Mouse (Mus musculus) heart, embryonic 12.5 days (tissue): Measurements from ENCODE around the gene Slc8a1. TPM values are rescaled to one million over a fixed set of nuclear protein-coding genes. Genes with fewer than 3 reads are reported as not detected.
A peak's percentile ranks its signal among the peaks of the same experiment; 100 is the strongest.

Experiments
- ATAC-seq: fragments of 200-750 bp; cut with Nextera tagmentation; 2 replicates; pipeline ENCODE4 v1.8.0; 2017; ENCODE audit warnings: moderate TSS enrichment, moderate library complexity; ENCODE audit not compliant: insufficient number of reproducible peaks, low FRiP score
- H3K27ac ChIP-seq: fragments of 300-500 bp; sonication (generic); 2 replicates; pipeline ENCODE4 v1.5.1; 2016; ENCODE audit warnings: mild to moderate bottlenecking, moderate library complexity; ENCODE audit not compliant: poor library complexity, severe bottlenecking
- H3K27me3 ChIP-seq: fragments of 300-500 bp; sonication (generic); replicated peaks from 2 replicates; pipeline ENCODE4 v1.6.1; 2016; ENCODE audit warnings: mild to moderate bottlenecking, moderate library complexity
- H3K36me3 ChIP-seq: fragments of 300-500 bp; sonication (generic); 2 replicates; pipeline ENCODE4 v1.6.1; 2016; ENCODE audit warnings: mild to moderate bottlenecking, moderate library complexity
- H3K4me1 ChIP-seq: fragments of 300-500 bp; sonication (generic); replicated peaks from 2 replicates; pipeline ENCODE4 v1.6.1; 2016; ENCODE audit warnings: mild to moderate bottlenecking
- H3K4me2 ChIP-seq: fragments of 300-500 bp; sonication (generic); 2 replicates; pipeline ENCODE4 v1.6.1; 2016; ENCODE audit warnings: mild to moderate bottlenecking, moderate library complexity
- H3K4me3 ChIP-seq: fragments of 300-500 bp; sonication (generic); 2 replicates; pipeline ENCODE4 v1.5.1; 2016; ENCODE audit warnings: mild to moderate bottlenecking
- H3K9ac ChIP-seq: fragments of 300-500 bp; sonication (generic); 2 replicates; pipeline ENCODE4 v1.6.1; 2016; ENCODE audit warnings: mild to moderate bottlenecking, moderate library complexity
- H3K9me3 ChIP-seq: fragments of 300-500 bp; sonication (generic); replicated peaks from 2 replicates; pipeline ENCODE4 v1.6.1; 2016; ENCODE audit warnings: mild to moderate bottlenecking, moderate library complexity
- WGBS: fragments of 180-500 bp; shearing (Covaris S2); methylation state at CpG from one replicate; pipeline ENCODE4 v1.1.7; 2016; 5-methylcytosine and 5-hydroxymethylcytosine counted together
- polyA plus RNA-seq: library from polyadenylated mRNA; unstranded; fragments of >200 nt; fragmentation: Nextera tagmentation; extraction: Ambion mirVana; gene quantifications from 2 replicates; pipeline ENCODE4 v1.2.1, GENCODE M21; 2016

Gene Slc8a1
- polyA plus RNA-seq, 1 experiment from 2014 or later: 100 TPM

DNA sequence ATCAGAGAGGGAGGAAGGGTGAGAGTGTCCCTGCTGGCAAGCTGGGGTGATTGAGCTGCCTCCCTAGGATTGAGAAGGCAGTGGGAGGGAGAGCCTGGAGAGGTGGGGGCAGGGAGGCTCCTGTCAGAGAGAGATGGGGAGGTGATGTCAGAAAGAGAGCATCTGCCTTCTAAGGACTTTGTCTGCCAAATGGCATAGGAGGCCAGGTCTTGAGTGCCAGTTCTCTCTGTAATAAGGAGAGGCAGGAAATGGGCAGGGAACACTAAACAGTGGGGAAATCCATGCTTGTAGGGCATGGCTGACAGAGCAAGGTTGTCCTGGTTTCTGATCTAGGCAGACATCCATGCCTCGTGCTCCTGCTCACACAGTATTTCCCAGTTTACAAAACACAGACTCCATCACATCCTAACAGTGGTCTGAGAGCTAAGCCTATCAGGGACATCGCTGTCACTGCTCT is 117.0 kb downstream of the Slc8a1 start:
- no peaks in the 10 kb centered on the region for H3K27me3 ChIP-seq
- no peak overlapping the region for H3K9ac ChIP-seq
- H3K4me3 ChIP-seq: no peak overlapping the region
- no peak for ATAC-seq
- H3K27ac ChIP-seq: no peak overlapping the region
- peaks cover 8% of the 10 kb centered on the region; the same call in 1 of the 2 replicates for H3K36me3 ChIP-seq
- H3K9me3 ChIP-seq: no peaks in the 10 kb centered on the region
- peaks cover 31% of the 10 kb centered on the region for H3K4me1 ChIP-seq
- no peak overlapping the region for H3K4me2 ChIP-seq
- 51% methylated on average over 2 of the region's 2 CpGs for WGBS

DNA sequence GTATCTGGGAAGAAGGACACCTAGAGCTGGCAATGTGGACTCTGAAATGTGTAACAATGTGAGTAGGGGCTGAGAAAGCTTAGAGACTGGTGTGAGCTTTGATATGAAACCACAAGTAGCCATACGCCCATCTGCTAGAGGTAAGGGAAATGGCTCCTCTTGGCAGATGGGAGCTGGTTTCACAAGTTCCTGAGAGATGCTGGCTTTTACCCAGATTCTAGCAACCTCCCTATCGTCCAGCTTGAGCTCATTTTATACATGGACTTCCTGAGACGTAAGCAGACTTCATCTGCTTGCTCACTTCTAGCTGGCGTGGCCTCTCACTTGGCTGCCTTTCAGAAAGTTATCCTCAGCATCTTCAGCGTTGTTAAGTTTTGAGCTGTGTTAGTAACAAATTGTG is 119.7 kb downstream of the Slc8a1 start:
- Histone ChIP-seq H3K4me3 (no peak overlapping the region), H3K9me3 (no peaks in the 10 kb centered on the region), H3K9ac (no peak overlapping the region), H3K4me2 (no peak overlapping the region), H3K4me1 (peaks cover 23% of the 10 kb centered on the region), H3K27ac (no peak overlapping the region), H3K27me3 (no peaks in the 10 kb centered on the region), H3K36me3 (peaks cover 8% of the 10 kb centered on the region; the same call in 1 of the 2 replicates)
- no peak for ATAC-seq
- WGBS: 60% methylated on average over 5 of the region's 5 CpGs

DNA sequence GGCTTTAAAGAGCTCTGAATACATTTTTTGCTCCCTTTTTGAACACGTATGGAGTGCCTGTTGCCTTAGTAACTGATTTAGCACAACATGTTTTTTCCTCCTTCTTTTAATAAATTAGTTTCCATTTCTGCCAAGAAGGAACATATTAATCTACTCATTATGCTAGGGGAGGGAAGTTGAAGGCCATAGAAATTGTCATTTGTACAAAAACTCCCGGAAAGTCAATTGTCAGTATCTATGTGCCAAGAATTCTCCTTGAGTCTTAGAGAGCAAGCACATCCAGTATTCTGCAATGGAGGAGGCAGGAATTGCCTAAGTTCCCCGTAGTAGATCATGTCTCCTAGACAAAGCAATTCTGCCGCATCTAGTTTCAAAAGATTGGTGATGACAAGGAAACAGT is 121.9 kb downstream of the Slc8a1 start:
- Histone ChIP-seq H3K27ac (no peak overlapping the region), H3K27me3 (no peaks in the 10 kb centered on the region), H3K9ac (no peak overlapping the region), H3K4me1 (peaks cover 11% of the 10 kb centered on the region), H3K4me3 (no peak overlapping the region), H3K4me2 (no peak overlapping the region), H3K9me3 (no peaks in the 10 kb centered on the region), H3K36me3 (peaks cover 8% of the 10 kb centered on the region; the same call in 1 of the 2 replicates)
- no peak for ATAC-seq
- WGBS: 76% methylated on average over 4 of the region's 4 CpGs

DNA sequence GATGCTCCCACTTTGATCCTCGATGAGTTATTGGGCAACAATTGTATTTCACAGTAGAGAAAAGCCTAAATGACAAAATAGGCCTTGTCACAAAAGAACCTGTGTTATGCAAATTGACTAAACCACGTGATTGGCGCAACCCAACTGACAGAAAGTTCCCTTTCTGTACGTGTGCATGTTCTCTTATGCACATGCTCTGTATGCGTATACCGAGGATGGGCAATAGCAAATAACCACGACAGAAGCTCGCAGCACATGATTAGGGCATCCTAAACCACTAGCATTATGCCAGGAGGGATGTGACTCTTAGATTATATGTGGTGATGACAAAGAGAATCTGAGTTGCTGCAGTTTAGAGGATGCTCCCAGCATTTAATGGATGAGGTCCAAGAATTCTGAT is 122.8 kb downstream of the Slc8a1 start:
- Histone ChIP-seq H3K9me3 (no peaks in the 10 kb centered on the region), H3K4me1 (peaks cover 7% of the 10 kb centered on the region), H3K9ac (no peak overlapping the region), H3K4me3 (no peak overlapping the region), H3K27ac (no peak overlapping the region), H3K27me3 (no peaks in the 10 kb centered on the region), H3K36me3 (peaks cover 8% of the 10 kb centered on the region; the same call in 1 of the 2 replicates), H3K4me2 (no peak overlapping the region)
- ATAC-seq: no peak
- WGBS: 81% methylated on average over 8 of the region's 8 CpGs

DNA sequence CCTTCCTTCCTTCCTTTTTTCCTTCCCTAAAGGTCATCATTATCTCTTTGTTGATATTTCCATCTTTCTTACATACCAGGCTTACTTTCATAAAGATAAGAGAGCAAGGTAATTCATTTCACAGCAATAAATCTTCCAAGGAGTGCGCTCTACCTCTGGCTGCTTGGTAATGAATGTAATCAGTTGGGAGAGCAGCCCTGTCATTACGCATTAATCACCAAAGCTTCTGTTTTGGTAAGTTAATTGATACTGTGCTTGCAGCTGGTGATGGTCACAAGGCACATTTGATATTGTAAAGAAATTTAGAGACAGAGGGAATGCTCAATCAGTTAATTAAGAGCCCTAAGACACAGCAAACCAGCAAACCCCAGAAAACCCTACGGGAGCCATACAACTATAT is 130.7 kb downstream of the Slc8a1 start:
- H3K9ac ChIP-seq: no peak overlapping the region
- ATAC-seq: no peak
- 86% methylated on average over 3 of the region's 3 CpGs for WGBS
- H3K27ac ChIP-seq: no peak overlapping the region
- H3K36me3 ChIP-seq: no peaks in the 10 kb centered on the region
- no peaks in the 10 kb centered on the region for H3K9me3 ChIP-seq
- H3K4me3 ChIP-seq: no peak overlapping the region
- peaks cover 25% of the 10 kb centered on the region for H3K4me1 ChIP-seq
- H3K4me2 ChIP-seq: no peak overlapping the region
- no peaks in the 10 kb centered on the region for H3K27me3 ChIP-seq

DNA sequence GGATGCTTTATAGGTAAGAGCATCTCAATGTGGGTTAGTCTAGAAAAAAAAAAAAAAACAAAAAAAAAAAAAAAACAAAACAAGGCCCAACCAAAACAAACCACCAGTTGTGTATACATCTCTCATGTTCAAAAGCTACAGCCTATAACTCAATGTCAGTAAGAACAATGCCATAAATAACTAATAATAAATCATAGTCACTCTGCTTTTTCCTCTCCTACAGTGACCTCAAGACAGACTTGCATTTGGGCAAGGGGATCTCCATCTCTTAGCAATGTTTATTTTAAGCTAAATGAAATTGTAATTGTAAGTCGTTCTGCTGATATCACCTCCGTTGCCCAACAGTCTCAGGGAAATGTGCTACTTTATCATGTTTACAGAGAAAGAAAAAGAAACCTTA is 132.1 kb downstream of the Slc8a1 start:
- Histone ChIP-seq H3K27me3 (no peaks in the 10 kb centered on the region), H3K9ac (no peak overlapping the region), H3K4me2 (no peak overlapping the region), H3K27ac (no peak overlapping the region), H3K36me3 (no peaks in the 10 kb centered on the region), H3K4me1 (peaks cover 28% of the 10 kb centered on the region), H3K4me3 (no peak overlapping the region), H3K9me3 (no peaks in the 10 kb centered on the region)
- ATAC-seq: no peak
- WGBS: 45% methylated on average over 2 of the region's 2 CpGs

DNA sequence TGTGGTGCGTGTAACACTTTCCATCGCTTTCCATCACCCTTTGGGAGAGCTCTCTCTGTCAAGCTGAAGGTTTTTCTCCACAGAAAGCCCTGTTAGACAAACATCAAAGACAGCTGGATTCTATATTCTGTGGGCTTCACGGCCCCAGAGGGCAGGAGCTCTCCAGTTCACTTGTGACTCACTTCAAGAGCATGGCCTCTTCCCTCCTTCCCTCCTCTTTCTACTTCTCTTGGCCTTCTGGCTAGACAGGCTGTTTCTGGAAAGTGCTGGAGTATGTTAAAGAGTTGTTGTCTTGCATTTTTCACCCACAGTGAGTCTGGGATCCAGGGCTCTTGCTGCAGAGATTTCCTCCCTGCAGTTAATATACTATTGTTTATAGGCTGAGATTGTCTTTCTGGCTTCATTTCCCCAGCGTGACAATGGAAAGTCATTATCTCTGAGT is 132.9 kb downstream of the Slc8a1 start:
- Histone ChIP-seq H3K4me2 (no peak overlapping the region), H3K9ac (no peak overlapping the region), H3K4me3 (no peak overlapping the region), H3K27ac (peak overlapping the region; percentile 29), H3K9me3 (no peaks in the 10 kb centered on the region), H3K4me1 (peaks cover 28% of the 10 kb centered on the region), H3K36me3 (no peaks in the 10 kb centered on the region), H3K27me3 (no peaks in the 10 kb centered on the region)
- ATAC-seq: no peak
- 47% methylated on average over 4 of the region's 4 CpGs for whole genome bisulfite sequencing

DNA sequence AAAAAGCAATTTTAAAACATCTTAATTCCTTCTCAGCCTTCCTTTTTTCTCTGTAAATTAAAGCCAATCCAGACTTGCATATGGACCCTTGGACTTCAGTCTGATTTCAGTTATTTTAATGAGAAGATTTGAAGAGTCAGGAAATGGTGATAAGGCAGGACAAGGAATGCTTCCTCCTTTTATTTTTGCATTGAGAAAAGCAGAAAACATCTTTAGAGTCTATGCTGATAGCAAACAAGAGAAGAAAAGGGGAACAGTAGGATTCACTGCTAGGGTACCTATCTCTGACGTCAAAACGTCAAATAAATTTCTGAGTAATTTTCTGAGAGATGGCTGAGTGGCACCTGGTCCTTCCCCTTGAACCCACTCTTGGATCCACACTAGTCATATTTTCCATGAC is 139.1 kb downstream of the Slc8a1 start:
- H3K9me3 ChIP-seq: no peaks in the 10 kb centered on the region
- no peaks in the 10 kb centered on the region for H3K27me3 ChIP-seq
- peaks cover 6% of the 10 kb centered on the region; the same call in 1 of the 2 replicates for H3K4me1 ChIP-seq
- ATAC-seq: no peak
- peaks cover 4% of the 10 kb centered on the region; the same call in 1 of the 2 replicates for H3K36me3 ChIP-seq
- no peak overlapping the region for H3K9ac ChIP-seq
- no peak overlapping the region for H3K27ac ChIP-seq
- H3K4me3 ChIP-seq: no peak overlapping the region
- no peak overlapping the region for H3K4me2 ChIP-seq
- 80% methylated on average over 2 of the region's 2 CpGs for WGBS

DNA sequence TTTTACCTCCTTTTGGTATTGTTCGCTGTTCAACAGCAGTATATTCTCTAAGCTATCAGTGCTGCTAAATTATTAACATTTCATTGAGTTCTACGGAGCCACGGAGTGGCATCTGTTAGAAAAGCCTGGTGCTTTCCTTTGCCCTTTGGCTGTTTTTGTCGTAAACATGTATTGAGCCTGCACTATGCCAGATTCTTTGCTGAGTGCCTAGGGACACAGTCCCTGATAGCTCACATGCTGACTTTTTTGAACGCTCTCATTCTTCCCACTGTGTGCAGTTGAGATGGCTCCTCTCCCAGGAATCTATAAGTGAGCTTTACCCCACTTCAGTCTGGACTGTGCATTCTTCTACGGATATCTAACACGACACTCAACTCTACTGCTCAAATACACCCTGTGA is 148.4 kb downstream of the Slc8a1 start:
- H3K36me3 ChIP-seq: no peaks in the 10 kb centered on the region
- H3K27ac ChIP-seq: no peak overlapping the region; the same call in 1 of the 2 replicates
- WGBS: 70% methylated on average over 7 of the region's 7 CpGs
- H3K4me3 ChIP-seq: no peak overlapping the region
- ATAC-seq: no peak
- no peak overlapping the region for H3K4me2 ChIP-seq
- peaks cover 32% of the 10 kb centered on the region for H3K4me1 ChIP-seq
- no peaks in the 10 kb centered on the region for H3K27me3 ChIP-seq
- H3K9ac ChIP-seq: no peak overlapping the region
- no peaks in the 10 kb centered on the region for H3K9me3 ChIP-seq

DNA sequence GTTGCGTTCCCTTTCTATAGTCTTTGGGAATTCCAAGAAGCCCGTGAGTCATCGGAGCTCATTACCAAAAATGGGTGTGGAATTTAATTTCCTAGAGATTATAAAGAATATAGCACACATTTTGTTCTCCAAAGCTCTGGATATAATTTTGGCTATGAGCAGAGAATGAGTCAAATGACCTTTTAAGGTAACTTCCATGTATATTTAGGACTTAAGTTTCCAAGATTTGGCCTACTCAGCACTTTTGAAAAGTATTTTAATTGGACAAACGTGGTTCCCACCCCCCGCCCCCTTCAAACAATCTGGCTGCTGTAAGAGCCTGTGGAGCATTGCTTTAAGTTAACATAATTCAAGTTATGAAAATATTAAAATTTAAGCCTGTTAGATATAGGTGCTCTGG is 151.4 kb downstream of the Slc8a1 start:
- no peak overlapping the region for H3K4me2 ChIP-seq
- H3K4me1 ChIP-seq: peaks cover 45% of the 10 kb centered on the region
- H3K27me3 ChIP-seq: no peaks in the 10 kb centered on the region
- no peaks in the 10 kb centered on the region for H3K36me3 ChIP-seq
- 81% methylated on average over 5 of the region's 5 CpGs for whole genome bisulfite sequencing
- H3K4me3 ChIP-seq: no peak overlapping the region
- H3K9ac ChIP-seq: no peak overlapping the region
- H3K9me3 ChIP-seq: no peaks in the 10 kb centered on the region
- H3K27ac ChIP-seq: 0 out of 2 replicates have a peak overlapping the region, but pooled peaks have one; percentile 24
- ATAC-seq: no peak

DNA sequence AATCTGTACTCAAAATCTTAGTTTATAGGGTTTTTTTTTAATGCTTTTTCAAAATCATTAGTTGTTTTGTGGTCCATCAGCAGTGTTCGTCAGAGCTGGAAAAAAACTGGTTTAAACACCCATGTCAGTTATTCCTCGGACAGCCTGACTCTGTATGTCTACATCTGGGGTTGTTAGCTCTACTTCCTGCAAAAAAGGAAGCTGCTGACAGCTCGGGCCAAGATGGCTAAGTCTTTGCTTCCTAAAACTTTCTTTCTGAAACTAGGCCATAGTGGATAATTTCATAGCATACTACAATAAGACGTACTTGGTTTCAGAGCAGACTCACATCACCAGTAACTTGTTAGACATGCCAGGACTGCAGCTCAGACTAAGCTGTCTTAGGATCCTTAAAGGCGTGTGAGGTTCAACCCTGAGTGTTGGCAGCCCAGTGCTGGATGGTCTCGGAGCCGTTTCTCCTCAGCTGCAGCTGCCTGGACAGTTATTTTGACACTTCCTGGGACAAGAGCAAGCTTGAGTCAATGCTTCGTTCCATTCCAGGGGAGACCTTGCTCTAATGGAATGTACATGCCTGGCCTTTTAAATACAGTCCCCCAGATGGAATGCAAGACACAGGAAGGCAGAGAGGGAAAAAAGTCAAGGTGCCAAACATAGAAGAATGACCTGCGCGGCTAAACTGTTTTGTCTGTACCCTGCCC is 158.3 kb downstream of the Slc8a1 start:
- Histone ChIP-seq H3K9me3 (0 out of 2 replicates have a peak, but pooled peaks cover 3% of the 10 kb centered on the region), H3K36me3 (peaks cover 6% of the 10 kb centered on the region; the same call in 1 of the 2 replicates), H3K27me3 (no peaks in the 10 kb centered on the region), H3K9ac (no peak overlapping the region), H3K4me2 (no peak overlapping the region; the same call in 1 of the 2 replicates), H3K4me3 (no peak overlapping the region), H3K27ac (peak overlapping the region; percentile 52), H3K4me1 (peaks cover 34% of the 10 kb centered on the region)
- WGBS: 44% methylated on average over 10 of the region's 10 CpGs
- no peak for ATAC-seq
